Mouse (Mus musculus) adrenal gland, adult 18-20 months (tissue): ENCODE measurements at regions not wholly inside any gene's neighbourhood (a gene's known extent, or its start where the extent isn't known, plus 50 kb on each side); places are given as distances from the start of the nearest gene placed in this dataset.

Experiments
- DNase-seq, 2 experiments: peaks; one replicate each; pipeline ENCODE4 v3.0.0; 2021 to 2022; ENCODE audit warnings: low spot score in 2 of 2

- DNase-seq: no peak
These were observed 81.1 kb upstream of the Plcl2 start for GRCm38 (mm10) chr17:50428004-50428560.

- no peak for DNase-seq
These were observed 76.6 kb upstream of the Plcl2 start for GRCm38 (mm10) chr17:50432559-50432958.

- no peak for DNase-seq
These were observed 70.2 kb upstream of the Plcl2 start for GRCm38 (mm10) chr17:50438960-50439359.

DNA sequence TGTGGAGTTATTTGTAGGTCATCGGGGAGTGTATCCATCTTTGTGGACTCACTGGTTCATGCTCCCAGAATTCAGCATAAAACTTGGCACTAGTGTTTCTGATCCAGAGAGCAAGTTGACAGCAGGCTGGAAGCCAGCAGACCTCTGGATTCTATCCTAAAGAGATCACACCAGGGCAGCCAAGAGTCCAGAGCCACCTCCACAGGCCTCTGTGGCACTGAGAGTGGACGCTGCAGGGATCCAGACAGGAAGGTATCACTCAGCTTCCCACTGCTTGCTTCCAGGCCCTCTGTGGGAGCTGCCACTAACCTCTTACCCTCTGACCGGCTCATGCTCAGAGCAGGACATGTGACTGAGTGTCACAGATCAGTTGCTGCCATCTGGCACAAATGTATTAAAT is 69.8 kb upstream of the Plcl2 start:
- no peak for DNase-seq

DNA sequence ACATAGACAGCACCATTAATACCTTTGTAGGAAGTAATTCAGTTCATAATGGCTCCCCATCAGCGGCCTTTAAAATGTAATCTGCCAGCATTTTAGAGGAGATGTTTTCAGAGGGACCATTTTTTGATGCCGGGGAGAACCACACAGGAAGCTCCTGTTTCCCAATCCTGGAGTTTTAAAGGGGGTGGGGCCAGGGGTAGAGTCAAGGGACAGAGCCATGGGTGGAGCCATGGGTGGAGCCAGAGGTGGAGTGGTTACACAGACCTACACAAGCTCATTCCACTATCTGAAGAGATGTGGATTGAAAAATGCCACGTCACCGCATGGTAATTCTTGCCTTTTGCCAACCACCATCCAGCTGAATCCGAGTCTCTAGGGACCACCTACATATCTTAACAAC is 67.1 kb upstream of the Plcl2 start:
- no peak for DNase-seq

DNA sequence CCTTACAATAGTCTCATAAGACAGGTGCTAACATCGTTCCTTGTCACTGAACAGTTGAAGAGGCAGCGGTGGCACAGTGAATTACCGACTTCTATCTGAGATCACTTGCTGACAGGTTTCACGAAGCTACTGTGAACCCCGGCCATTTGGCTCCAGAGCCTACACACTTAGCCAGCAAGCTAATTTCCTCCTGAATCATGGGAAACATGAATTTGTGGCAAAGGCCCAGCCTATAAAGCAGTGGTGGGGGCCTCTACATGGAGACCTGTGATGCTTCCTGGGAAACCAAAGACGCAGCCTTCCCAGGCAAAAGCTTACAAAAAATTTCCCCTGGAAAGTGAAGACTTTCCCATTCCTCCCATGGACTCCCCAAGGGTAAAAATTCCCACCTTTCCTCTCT is 66.3 kb upstream of the Plcl2 start:
- DNase-seq: no peak

DNA sequence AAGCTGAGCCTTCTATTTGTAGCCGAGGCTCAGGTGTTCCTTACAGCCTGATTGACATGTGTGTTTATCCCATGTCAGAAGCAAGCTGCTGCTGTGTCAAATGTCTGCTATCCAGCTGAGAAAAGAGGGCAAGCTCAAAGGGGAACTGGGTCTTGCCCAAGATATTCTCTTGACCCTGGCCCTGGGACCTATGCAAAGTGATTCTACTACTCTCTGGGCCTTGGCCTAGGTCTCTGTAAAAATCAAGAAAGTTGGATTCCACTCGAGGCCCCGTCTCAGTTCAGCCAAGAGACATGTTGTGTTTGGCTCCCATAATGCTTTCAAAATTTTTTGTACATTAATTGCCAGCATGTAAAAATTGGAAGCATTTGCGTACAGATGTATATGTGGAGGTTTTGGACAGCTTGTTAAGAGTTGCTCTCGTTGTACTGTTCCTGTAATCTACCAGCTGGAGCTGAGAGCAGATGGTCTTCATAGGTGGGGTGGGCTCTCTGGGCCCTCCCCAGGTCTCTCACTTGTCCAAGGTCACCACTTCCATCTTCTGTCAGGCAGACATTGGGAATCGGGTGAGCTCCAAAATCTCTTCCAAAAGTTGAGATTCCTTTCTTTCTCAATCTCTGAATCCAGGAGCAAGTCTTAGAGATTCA is 65.7 kb upstream of the Plcl2 start:
- no peak for DNase-seq

DNA sequence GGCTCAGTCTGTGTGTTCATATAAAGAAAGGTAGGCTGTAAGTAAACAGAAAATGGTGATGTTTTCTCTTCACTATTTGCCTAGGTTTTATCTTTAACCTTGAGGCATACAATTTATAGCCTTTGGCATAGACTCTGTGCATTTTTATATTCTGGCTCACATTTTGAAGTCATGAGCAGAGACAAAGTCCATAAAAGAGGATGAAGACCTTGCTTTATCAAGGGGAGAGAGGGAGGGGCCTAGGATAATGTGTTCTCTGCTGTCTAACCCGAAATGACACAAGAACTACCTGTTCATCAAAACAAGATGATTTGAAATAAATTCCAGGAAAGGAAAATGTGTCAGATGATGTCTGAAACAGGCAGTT is 65.2 kb upstream of the Plcl2 start:
- DNase-seq: no peak

- DNase-seq: no peak
These were observed 60.5 kb upstream of the Plcl2 start for GRCm38 (mm10) chr17:50448693-50449092.

DNA sequence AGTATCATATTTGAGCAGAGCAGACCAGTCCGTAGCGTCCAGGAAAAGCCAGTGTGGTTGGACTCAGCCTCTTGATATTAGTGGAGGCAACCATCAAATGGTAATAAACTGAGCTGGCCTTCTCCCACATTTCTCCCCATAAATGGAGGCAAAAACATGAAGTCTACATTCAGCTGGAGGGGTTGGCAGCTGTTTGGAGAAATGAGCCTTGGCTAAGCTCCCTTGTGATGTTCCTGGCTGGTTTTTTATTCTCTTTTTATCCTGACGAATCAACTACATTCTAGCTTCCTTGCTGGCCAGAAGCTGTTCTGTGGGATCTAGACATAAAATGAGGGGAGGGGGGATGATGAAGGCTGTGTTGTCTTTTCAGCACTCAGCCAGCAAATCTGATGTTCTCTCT is 57.6 kb upstream of the Plcl2 start:
- DNase-seq: no peak

- DNase-seq: no peak
These were observed 55.7 kb upstream of the Plcl2 start for GRCm38 (mm10) chr17:50453524-50453923.

DNA sequence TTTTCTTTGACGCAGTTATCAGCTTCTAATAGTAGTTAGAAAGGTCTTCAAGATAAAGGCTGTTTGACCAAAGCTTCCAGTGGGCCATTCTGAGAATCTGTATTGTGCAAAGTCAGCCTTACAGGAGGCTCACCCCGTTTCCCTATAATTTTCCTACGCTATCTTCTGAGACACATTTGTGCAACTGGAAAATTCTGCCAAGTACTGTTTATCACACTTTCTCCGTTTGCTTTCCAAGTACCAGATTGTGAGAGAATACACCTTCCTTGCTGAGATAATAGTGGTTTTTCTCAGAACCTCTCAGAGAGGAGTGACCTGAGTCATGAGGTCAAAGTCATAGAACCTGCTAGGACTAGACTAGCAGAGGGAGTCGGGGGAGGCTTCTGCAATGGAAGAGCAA is 55.2 kb upstream of the Plcl2 start:
- no peak for DNase-seq

DNA sequence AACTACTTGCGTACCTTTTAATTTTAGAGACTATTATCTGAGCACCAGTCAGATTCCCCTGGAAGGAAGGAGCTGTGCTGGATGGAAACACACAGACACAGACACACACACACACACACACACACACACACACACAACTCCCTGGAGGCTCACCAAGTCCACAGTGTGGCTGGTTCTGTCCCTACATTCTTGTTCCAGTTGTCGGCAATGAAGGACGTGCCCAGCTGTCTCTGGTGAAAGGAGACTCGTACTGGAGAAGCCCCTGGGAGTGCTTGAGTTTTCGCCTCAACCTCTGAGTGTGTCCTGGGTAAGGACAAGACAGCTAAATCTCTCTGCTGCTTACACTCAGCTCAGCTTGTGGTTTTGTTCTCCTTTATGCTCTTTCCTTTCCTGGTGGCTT is 54.3 kb upstream of the Plcl2 start:
- DNase-seq: no peak

- no peak for DNase-seq
These were observed 53.5 kb upstream of the Plcl2 start for GRCm38 (mm10) chr17:50455719-50456118.

DNA sequence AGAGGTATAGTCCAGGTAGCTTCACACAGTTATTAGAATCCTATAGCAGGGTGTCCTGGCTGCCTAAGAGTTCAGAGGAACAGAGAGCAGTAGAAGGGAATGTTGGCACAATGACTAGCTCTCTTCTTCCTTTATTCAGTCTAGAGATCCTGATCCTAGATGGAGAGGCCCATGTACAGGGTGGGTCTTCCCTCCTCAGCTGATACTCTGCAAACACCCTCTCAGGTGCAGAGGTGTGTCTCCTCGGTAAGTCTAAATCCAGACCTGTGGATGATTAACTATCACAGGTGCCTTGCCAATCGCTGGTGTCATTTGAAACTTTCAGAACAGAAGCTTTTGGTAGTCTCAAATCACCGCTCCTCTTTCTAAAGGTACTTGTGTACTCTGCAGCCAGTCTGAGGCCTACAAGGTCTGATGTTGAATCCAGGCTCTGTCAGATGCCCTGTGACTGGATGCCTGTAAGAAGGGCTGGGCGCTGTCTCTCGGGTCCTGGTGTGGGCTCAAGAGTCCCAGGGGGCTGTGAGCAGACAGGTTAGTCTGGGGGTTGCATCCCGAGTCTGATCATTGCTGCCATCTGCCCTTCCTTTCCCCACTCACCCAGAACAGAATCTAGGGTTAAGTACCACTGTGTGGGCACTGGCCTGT is 52.0 kb upstream of the Plcl2 start:
- no peak for DNase-seq

- no peak for DNase-seq
These were observed 51.0 kb upstream of the Plcl2 start for GRCm38 (mm10) chr17:50458232-50458631.
